Mouse (Mus musculus) hindbrain, embryonic 10.5 days (tissue): ENCODE measurements around the gene Zfp784. TPM values are rescaled to one million over a fixed set of nuclear protein-coding genes. Genes with fewer than 3 reads are reported as not detected.
"Not testable (repeated sequence)": the region's sequence is repeated elsewhere in the genome, so short reads cannot be mapped to it uniquely, and the experiment has no call there.

Experiments
- DNase-seq: peaks from one replicate; pipeline ENCODE4 v3.0.0-alpha.2; 2017; ENCODE audit warnings: low spot score
- H3K27ac ChIP-seq: fragments of 300-500 bp; sonication (generic); 2 replicates; pipeline ENCODE4 v1.5.1; 2016; ENCODE audit warnings: mild to moderate bottlenecking, moderate library complexity
- H3K27me3 ChIP-seq: fragments of 300-500 bp; sonication (generic); 2 replicates; pipeline ENCODE4 v1.6.1; 2016; ENCODE audit warnings: mild to moderate bottlenecking; ENCODE audit not compliant: poor library complexity, insufficient read depth, severe bottlenecking
- H3K36me3 ChIP-seq: fragments of 300-500 bp; sonication (generic); 2 replicates; pipeline ENCODE4 v1.6.1; 2016; ENCODE audit warnings: mild to moderate bottlenecking, moderate library complexity
- H3K4me1 ChIP-seq: fragments of 300-500 bp; sonication (generic); replicated peaks from 2 replicates; pipeline ENCODE4 v1.6.1; 2016; ENCODE audit warnings: mild to moderate bottlenecking
- H3K4me3 ChIP-seq: fragments of 300-500 bp; sonication (generic); 2 replicates; pipeline ENCODE4 v1.5.1; 2016; ENCODE audit warnings: mild to moderate bottlenecking, moderate library complexity
- H3K9me3 ChIP-seq: fragments of 300-500 bp; sonication (generic); 2 replicates; pipeline ENCODE4 v1.6.1; 2016; ENCODE audit warnings: mild to moderate bottlenecking, moderate library complexity
- WGBS: fragments of 180-500 bp; shearing (Covaris S2); methylation state at CpG from one replicate; pipeline ENCODE4 v1.1.7; 2016; 5-methylcytosine and 5-hydroxymethylcytosine counted together
- polyA plus RNA-seq: library from polyadenylated mRNA; unstranded; fragments of >200 nt; fragmentation: Nextera tagmentation; extraction: Ambion mirVana; gene quantifications from 2 replicates; pipeline ENCODE4 v1.2.1, GENCODE M21; 2016

Gene Zfp784
- polyA plus RNA-seq, 1 experiment from 2014 or later: 3.9 TPM

DNA sequence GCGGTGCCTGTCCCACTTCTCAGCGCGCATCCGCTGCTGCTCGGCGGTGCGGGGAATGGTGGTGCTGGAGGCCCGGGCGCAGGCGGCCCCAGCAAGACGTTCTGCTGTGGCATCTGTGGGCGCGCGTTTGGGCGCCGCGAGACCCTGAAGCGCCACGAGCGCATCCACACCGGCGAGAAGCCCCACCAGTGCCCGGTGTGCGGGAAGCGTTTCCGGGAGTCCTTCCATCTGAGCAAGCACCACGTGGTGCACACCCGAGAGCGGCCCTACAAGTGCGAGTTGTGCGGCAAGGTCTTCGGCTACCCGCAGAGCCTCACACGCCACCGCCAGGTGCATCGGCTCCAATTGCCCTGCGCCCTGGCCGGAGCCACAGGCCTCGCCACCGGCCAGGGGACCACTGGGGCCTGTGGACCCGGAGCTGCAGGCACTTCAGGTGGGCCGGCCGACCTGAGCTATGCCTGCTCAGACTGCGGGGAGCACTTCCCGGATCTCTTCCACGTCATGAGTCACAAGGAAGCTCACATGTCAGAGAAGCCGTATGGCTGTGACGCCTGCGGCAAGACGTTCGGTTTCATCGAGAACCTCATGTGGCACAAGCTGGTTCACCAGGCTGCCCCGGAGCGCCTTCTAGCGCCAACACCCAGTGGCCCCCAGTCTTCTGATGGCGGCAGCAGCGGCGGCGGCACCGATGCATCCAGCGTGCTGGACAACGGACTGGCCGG lies 7.5 kb downstream of the Zfp784 start:
- WGBS: 81% methylated on average over 63 of the region's 63 CpGs
- no peak for DNase-seq
- peaks cover 99% of the 10 kb centered on the region for H3K36me3 ChIP-seq
- no peak overlapping the region for H3K27ac ChIP-seq
- H3K4me3 ChIP-seq: peak overlapping the region; percentile 11; the same call in 1 of the 2 replicates
- no peaks in the 10 kb centered on the region for H3K4me1 ChIP-seq
- H3K9me3 ChIP-seq: peaks cover 49% of the 10 kb centered on the region
- peaks cover 16% of the 10 kb centered on the region; the same call in 1 of the 2 replicates for H3K27me3 ChIP-seq

- peaks cover 98% of the 10 kb centered on the region for H3K36me3 ChIP-seq
- H3K27ac ChIP-seq: no peak overlapping the region
- DNase-seq: no peak
- peaks cover 16% of the 10 kb centered on the region; the same call in 1 of the 2 replicates for H3K27me3 ChIP-seq
- WGBS: 89% methylated on average over 21 of the region's 21 CpGs
- H3K4me3 ChIP-seq: peak overlapping the region; percentile 11; the same call in 1 of the 2 replicates
- H3K4me1 ChIP-seq: no peaks in the 10 kb centered on the region
- peaks cover 44% of the 10 kb centered on the region for H3K9me3 ChIP-seq
Observed at GRCm38 (mm10) chr7:5029946-5030345, 8.3 kb downstream of the Zfp784 start.

GRCm38 (mm10) chr7:5029543-5029942 lies 8.7 kb downstream of the Zfp784 start:
- 94% methylated on average over 22 of the region's 22 CpGs for WGBS
- Histone ChIP-seq H3K9me3 (peaks cover 44% of the 10 kb centered on the region), H3K27ac (no peak overlapping the region), H3K4me1 (no peaks in the 10 kb centered on the region), H3K4me3 (peak overlapping the region; percentile 11; the same call in 1 of the 2 replicates), H3K27me3 (peaks cover 16% of the 10 kb centered on the region; the same call in 1 of the 2 replicates), H3K36me3 (peaks cover 98% of the 10 kb centered on the region)
- no peak for DNase-seq

- peaks cover 59% of the 10 kb centered on the region for H3K36me3 ChIP-seq
- H3K27ac ChIP-seq: peak overlapping the region; percentile 97
- no peaks in the 10 kb centered on the region for H3K27me3 ChIP-seq
- H3K9me3 ChIP-seq: peaks cover 4% of the 10 kb centered on the region; the same call in 1 of the 2 replicates
- H3K4me1 ChIP-seq: peaks cover 24% of the 10 kb centered on the region
- DNase-seq: no peak
- 54% methylated on average over 5 of the region's 5 CpGs for WGBS
- H3K4me3 ChIP-seq: peak overlapping the region; percentile 90
Observed at GRCm38 (mm10) chr7:5021197-5021596, 17.0 kb downstream of the Zfp784 start.

GRCm38 (mm10) chr7:5020685-5021084 lies 17.6 kb downstream of the Zfp784 start:
- Histone ChIP-seq H3K9me3 (peaks cover 4% of the 10 kb centered on the region; the same call in 1 of the 2 replicates), H3K36me3 (peaks cover 54% of the 10 kb centered on the region), H3K27ac (peak overlapping the region; percentile 97), H3K27me3 (no peaks in the 10 kb centered on the region), H3K4me3 (peak overlapping the region; percentile 90), H3K4me1 (peaks cover 29% of the 10 kb centered on the region)
- DNase-seq: no peak
- WGBS: 2% methylated on average over 15 of the region's 15 CpGs

DNA sequence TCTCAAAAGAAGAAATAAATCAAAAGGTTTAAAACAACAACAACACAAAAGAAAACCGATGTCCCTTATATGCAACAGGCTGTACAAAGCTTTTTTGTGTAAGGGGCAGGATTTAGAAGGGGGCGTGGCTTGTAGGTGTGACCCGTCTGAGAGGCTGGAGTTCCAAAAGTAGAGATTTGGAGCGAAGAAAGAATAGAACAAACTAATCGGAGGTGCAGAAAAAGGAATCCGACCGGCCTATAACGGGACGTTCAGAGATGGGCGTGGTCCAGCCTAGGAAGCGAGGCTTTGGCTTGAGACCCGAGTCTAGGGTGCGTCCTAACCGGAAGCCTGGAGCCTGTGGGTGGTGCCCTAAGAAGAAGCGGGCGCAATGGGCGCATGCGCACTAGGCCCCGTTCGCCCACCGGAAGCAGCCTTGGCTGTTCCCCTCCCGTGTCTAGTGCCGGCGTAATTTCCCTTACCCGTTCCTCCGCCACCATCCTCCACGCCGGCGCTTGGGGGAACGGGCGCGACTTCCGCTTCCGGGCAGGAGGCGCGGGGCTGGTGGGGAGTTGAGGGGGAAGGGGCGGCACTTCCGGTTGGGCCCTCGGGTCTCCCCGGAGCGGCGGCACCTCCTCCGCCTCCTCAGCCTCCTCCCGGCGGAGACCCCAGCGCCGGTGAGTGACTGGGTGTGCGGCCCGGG lies 18.1 kb downstream of the Zfp784 start, which contains the start of the genes Zfp865 and Ccdc106:
Gene Zfp865, plus strand, starts transcription at position 377 of the 682 bp plus-strand sequence.
Gene Ccdc106, plus strand, starts transcription at position 554 of the 682 bp plus-strand sequence.
- WGBS: under 1% methylated on average over 49 of the region's 49 CpGs
- no peaks in the 10 kb centered on the region for H3K27me3 ChIP-seq
- peak within 1 kb of the TSS; percentile 90 for H3K4me3 ChIP-seq
- peak; percentile 99 for DNase-seq
- H3K4me1 ChIP-seq: peaks cover 31% of the 10 kb centered on the region
- peak within 1 kb of the TSS; percentile 97 for H3K27ac ChIP-seq
- H3K36me3 ChIP-seq: peaks cover 49% of the 10 kb centered on the region
- H3K9me3 ChIP-seq: peaks cover 4% of the 10 kb centered on the region; the same call in 1 of the 2 replicates

- not testable (repeated sequence) for H3K27me3 ChIP-seq, H3K9me3 ChIP-seq, DNase-seq
- 37% methylated on average over 8 of the region's 8 CpGs for WGBS
- H3K4me3 ChIP-seq: peak overlapping the region; percentile 90
- peaks cover 31% of the 10 kb centered on the region for H3K4me1 ChIP-seq
- peak overlapping the region; percentile 97 for H3K27ac ChIP-seq
- peaks cover 44% of the 10 kb centered on the region for H3K36me3 ChIP-seq
Observed at GRCm38 (mm10) chr7:5019576-5019975, 18.7 kb downstream of the Zfp784 start.

DNA sequence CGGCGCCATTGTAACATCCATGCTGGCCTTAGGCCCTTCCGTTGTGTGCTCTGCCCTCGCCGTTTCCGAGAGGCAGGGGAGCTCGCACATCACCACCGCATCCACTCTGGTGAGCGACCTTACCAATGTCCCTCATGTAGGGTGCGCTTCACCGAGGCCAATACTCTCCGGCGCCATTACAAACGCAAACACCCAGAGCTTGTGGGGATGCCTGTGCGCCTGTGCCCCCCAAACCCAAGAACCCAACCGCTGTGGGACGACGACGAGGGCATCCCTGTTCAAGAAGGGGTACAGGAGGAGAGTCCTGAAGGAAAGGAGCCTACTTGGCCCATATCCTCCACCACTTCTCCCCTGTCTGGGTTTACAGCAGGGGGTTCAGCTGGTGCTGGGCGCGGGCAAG lies 20.3 kb downstream of the Zfp784 start:
- H3K4me3 ChIP-seq: peak overlapping the region; percentile 11; the same call in 1 of the 2 replicates
- H3K9me3 ChIP-seq: peaks cover 4% of the 10 kb centered on the region; the same call in 1 of the 2 replicates
- H3K27me3 ChIP-seq: no peaks in the 10 kb centered on the region
- H3K4me1 ChIP-seq: peaks cover 38% of the 10 kb centered on the region
- no peak for DNase-seq
- WGBS: 96% methylated on average over 21 of the region's 21 CpGs
- peaks cover 30% of the 10 kb centered on the region for H3K36me3 ChIP-seq
- H3K27ac ChIP-seq: no peak overlapping the region

- Histone ChIP-seq H3K36me3 (peaks cover 30% of the 10 kb centered on the region), H3K4me3 (peak overlapping the region; percentile 3; the same call in 1 of the 2 replicates), H3K9me3 (peaks cover 4% of the 10 kb centered on the region; the same call in 1 of the 2 replicates), H3K4me1 (peaks cover 38% of the 10 kb centered on the region), H3K27ac (no peak overlapping the region), H3K27me3 (no peaks in the 10 kb centered on the region)
- no peak for DNase-seq
- WGBS: 90% methylated on average over 16 of the region's 16 CpGs
Observed at GRCm38 (mm10) chr7:5017352-5017751, 20.9 kb downstream of the Zfp784 start.

- H3K4me3 ChIP-seq: 0 out of 2 replicates have a peak overlapping the region, but pooled peaks have one; percentile 3
- DNase-seq: no peak
Observed at GRCm38 (mm10) chr7:5016920-5017319, 21.3 kb downstream of the Zfp784 start.

GRCm38 (mm10) chr7:5016057-5016456 lies 22.2 kb downstream of the Zfp784 start:
- 62% methylated on average over 3 of the region's 3 CpGs for WGBS
- Histone ChIP-seq H3K4me1 (peaks cover 26% of the 10 kb centered on the region), H3K4me3 (peak overlapping the region; percentile 65), H3K9me3 (peaks cover 4% of the 10 kb centered on the region; the same call in 1 of the 2 replicates), H3K27me3 (no peaks in the 10 kb centered on the region), H3K27ac (peak overlapping the region; percentile 97), H3K36me3 (peaks cover 35% of the 10 kb centered on the region)
- no peak for DNase-seq

More at GRCm38 (mm10) chr7:5016920-5017319, 21.3 kb downstream of the Zfp784 start:
- Histone ChIP-seq H3K9me3 (peaks cover 4% of the 10 kb centered on the region; the same call in 1 of the 2 replicates), H3K36me3 (peaks cover 30% of the 10 kb centered on the region), H3K4me1 (peaks cover 34% of the 10 kb centered on the region), H3K27me3 (no peaks in the 10 kb centered on the region), H3K27ac (no peak overlapping the region)
- 94% methylated on average over 2 of the region's 2 CpGs for WGBS

- Histone ChIP-seq H3K4me3 (peak within 1 kb of the TSS; percentile 65), H3K27ac (peak within 1 kb of the TSS; percentile 97), H3K36me3 (peaks cover 42% of the 10 kb centered on the region), H3K27me3 (no peaks in the 10 kb centered on the region), H3K9me3 (peaks cover 4% of the 10 kb centered on the region; the same call in 1 of the 2 replicates), H3K4me1 (peaks cover 23% of the 10 kb centered on the region)
- DNase-seq: peak; percentile 97
- under 1% methylated on average over 76 of the region's 76 CpGs for WGBS
Observed at GRCm38 (mm10) chr7:5015118-5016001, 22.9 kb downstream of the Zfp784 start, which contains the start of gene Gm44973. Gene Gm44973, plus strand, starts transcription at chr7:5015496.
